Mouse (Mus musculus) monocyte, adult 2 months (primary cell): ENCODE measurements around the gene Nat8.
"Not testable (repeated sequence)": the region's sequence is repeated elsewhere in the genome, so short reads cannot be mapped to it uniquely, and the experiment has no call there.

Source experiments
- DNase-seq, 2 experiments: peaks; one replicate each; pipeline ENCODE4 v3.0.0; 2022; ENCODE audit warnings: low spot score in 2 of 2, low read depth in 1 of 2

Nat8 gene

GRCm38 (mm10) chr6:85831796-85832321 is at the start of gene Nat8:
Gene Nat8, minus strand, starts transcription at chr6:85832082.
- DNase-seq: no peak

DNA sequence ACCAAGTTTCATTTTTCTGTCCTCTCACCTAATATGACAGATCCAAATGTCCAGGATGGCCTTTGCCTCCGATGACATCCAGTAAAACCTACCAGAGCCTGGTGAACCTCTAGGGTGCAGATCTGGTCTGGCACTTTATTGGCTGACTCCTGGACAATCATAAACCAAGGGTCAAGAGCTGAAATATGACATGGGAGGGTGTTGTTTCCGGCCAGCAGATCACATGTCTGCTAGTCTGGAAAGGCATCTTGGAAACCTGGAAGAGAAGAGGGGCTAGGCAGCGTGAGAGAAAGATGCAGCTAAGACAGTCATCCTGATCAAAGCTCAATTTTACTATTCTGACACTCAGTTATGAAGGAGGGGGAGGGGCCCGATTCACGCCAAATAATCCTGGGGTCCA is 37.1 kb upstream of the Nat8 start, which contains the start of gene Nat8f2:
Gene Nat8f2, minus strand, starts transcription at position 153 of the 400 bp plus-strand sequence.
- DNase-seq: not testable (repeated sequence)

DNA sequence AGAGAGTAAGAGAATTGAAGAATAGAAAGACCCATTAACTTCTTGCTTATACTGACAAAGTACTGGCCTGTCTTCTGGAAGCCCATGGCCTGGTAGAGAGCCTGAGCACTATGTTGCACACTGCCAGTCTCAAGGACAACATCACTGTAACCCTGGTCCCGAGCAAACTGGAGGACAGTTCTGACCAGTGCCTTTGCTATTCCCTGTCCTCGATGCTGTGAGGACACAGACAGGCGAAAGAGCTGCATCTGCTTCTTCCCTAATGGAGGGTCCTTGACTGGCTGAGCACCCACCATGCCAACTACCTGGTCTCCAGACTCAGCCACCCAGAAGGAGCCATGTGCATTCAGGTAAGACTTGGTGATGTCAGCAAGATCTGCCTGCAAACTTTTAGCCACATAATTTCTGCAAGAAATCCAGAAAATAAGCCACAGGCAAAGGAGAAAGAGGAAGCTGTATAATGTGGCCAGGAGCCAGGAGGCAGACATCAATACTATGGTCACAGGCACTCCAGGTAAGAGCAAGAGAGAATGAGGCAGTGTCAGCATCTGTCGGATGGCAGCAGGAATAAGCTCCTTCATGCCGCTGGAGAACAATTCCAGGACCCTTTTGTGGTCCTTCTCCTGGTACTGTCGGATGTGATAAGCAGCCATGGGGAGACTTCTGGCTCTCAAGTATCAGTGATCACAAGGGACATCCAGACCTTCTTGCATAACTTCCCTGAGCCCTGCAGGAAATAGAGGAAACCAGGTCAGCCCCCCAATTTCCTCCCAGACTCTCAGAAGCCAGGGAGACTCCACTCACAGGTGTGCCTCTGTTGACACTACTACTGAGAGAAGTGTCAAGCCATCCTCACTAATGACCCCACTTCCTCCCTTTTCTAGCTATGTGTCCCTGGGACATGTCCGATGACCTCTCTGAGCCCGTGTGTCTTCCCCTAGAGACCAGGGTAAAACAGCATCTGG is 36.1 kb upstream of the Nat8 start:
- DNase-seq: no peak

GRCm38 (mm10) chr6:85866995-85867394 is 35.1 kb upstream of the Nat8 start:
- not testable (repeated sequence) for DNase-seq

DNA sequence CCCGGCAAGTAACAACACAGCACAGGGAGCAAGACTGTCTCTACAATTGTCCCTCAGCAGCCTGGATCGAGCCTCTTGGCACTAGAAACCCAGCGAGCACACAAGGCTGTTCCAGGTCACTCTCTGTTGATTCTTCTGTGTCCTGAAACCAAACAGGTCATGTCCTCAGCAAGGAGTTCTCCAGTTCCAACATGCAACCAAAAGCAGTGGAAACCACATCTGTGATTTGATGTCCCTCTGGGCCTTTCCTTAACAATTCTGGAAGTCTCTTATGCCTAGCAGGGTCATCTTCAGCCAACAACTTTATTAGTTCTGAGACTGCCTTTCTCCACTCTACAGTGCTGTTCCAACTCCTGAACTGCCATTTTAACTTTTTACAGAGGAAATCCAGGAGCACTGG is 34.3 kb upstream of the Nat8 start:
- not testable (repeated sequence) for DNase-seq

GRCm38 (mm10) chr6:85864900-85865639 is 33.2 kb upstream of the Nat8 start:
- not testable (repeated sequence) for DNase-seq

GRCm38 (mm10) chr6:85863840-85864239 is 32.0 kb upstream of the Nat8 start:
- DNase-seq: no peak

- no peak for DNase-seq
Observed at GRCm38 (mm10) chr6:85863136-85863535, 31.3 kb upstream of the Nat8 start.

DNA sequence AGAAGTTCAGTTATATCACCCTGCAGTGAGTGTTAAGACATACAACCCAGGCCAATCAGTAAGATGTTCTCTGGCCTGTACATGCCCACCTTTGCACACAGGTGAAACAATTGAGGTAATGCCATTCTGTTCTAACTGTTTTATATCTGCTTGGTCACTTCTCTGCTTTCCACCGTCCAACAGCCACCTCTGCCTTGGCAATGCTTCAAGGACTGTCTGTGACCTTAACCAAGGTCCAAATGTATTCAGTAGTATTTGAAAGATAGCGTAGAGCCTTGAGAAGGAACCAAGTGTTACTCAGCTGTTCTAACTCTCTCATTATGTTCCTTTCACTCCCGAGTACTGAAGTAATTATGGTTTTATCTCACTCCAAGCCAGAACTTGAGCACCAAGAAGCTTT is 30.7 kb upstream of the Nat8 start:
- DNase-seq: no peak

DNA sequence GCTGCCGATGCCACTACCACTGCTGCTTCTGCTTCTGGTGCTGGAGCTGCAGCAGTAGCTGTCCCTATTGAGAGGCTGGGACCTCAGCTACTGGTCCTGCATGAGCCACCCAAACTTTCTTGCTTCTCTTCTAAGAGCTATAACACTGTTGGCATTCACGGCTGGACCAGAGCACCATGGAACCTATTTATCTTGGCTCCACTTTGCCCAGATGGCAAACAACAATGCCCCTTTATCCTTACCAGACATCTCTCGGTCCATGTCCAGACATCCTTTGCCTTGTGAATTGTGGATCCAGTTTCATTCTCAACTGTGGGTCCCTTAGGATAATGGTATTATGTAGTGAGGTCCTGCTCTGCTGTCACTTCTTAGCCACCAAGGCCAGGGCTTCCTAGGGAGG is 29.4 kb upstream of the Nat8 start:
- no peak for DNase-seq

GRCm38 (mm10) chr6:85856194-85856678 is 24.4 kb upstream of the Nat8 start:
- no peak for DNase-seq

- DNase-seq: no peak
Observed at GRCm38 (mm10) chr6:85853481-85853880, 21.6 kb upstream of the Nat8 start.

- DNase-seq: no peak
Observed at GRCm38 (mm10) chr6:85851062-85851773, 19.3 kb upstream of the Nat8 start.

- no peak for DNase-seq
Observed at GRCm38 (mm10) chr6:85849240-85849639, 17.4 kb upstream of the Nat8 start.

DNA sequence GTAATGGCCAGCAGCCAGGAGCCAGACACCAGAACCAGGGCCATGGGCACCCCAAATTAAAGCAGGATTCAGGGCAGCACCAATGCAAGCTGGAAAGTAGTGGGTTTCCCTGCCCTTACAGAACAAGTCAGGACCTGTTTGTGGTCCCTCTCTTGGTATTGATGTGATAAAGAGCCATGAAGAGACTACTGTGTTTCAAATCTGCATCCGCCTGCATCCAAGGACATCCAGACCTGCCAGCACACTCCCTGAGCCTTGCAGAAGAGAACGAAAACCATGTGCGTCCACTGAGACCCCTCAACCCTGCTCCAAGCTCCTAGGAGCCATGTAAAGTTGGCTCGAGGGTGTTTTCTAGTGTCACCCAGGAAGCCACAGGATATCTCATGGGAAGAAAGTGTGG is 16.3 kb upstream of the Nat8 start:
- DNase-seq: no peak

- DNase-seq: no peak
Observed at GRCm38 (mm10) chr6:85846921-85847320, 15.0 kb upstream of the Nat8 start.

DNA sequence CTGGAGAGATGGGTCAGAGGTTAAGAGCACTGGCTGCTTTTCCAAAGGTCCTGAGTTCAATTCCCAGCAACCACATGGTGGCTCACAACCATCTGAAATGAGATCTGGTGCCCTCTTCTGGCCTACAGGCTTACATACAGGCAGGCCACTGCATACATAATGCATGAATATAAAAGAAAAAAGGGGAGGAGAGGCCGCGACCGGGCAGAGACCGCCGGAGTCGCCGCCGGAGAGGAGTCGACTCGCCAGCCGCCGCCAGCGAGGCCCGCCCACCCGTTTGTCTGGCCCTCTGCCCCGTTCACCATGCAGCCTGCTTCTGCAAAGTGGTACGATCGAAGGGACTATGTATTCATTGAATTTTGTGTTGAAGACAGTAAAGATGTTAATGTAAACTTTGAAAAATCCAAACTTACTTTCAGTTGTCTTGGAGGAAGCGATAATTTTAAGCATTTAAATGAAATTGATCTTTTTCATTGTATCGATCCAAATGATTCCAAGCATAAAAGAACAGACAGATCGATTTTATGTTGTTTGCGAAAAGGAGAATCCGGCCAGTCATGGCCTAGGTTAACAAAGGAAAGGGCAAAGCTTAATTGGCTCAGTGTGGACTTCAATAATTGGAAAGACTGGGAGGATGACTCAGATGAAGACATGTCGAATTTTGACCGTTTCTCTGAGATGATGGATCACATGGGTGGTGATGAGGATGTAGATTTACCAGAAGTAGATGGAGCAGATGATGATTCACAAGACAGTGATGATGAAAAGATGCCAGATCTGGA is 12.0 kb upstream of the Nat8 start:
- not testable (repeated sequence) for DNase-seq

- no peak for DNase-seq
Observed at GRCm38 (mm10) chr6:85839982-85840381, 8.1 kb upstream of the Nat8 start.

DNA sequence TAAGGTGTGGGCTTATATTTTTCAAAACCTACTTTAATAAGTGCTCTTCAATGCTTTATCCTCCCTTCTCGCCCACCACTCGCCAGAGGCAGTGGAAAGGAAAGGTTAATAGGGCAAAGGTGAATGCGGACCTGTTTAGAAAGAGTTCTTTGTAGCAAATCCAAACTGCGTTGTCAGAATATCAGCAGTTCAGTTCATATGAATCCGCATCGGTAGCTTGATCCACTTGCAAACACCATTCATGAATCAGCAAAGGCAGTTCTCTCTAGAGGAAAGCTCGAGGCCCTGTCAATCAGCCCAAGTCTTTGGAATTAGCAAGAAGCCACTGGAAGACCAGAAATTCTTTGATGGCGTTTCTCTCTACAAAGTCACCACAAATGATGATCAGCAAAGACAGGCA is 6.8 kb upstream of the Nat8 start:
- DNase-seq: no peak

GRCm38 (mm10) chr6:85837307-85837706 is 5.4 kb upstream of the Nat8 start:
- not testable (repeated sequence) for DNase-seq
